Mouse (Mus musculus): ENCODE data around the gene Ptprr. TPM values are rescaled to one million over a fixed set of nuclear protein-coding genes. Genes with fewer than 3 reads are reported as not detected.

The Ptprr gene
- total RNA-seq, 2 experiments from 2014 or later = 0.75 to 1.3 TPM

Other genes with a start within 250 kb of the Ptprr start
- 100 to 1,000 TPM; 110 to 113 TPM for gene Tspan8, start 201.4 kb upstream of the Ptprr start, total RNA-seq (2021)
- not detected for gene 4933416C03Rik, start 95.7 kb downstream of the Ptprr start, total RNA-seq (2021)